Mouse (Mus musculus): ENCODE measurements at regions not wholly inside any gene's neighbourhood (a gene's known extent, or its start where the extent isn't known, plus 50 kb on each side); places are given as distances from the start of the nearest gene placed in this dataset.

DNA sequence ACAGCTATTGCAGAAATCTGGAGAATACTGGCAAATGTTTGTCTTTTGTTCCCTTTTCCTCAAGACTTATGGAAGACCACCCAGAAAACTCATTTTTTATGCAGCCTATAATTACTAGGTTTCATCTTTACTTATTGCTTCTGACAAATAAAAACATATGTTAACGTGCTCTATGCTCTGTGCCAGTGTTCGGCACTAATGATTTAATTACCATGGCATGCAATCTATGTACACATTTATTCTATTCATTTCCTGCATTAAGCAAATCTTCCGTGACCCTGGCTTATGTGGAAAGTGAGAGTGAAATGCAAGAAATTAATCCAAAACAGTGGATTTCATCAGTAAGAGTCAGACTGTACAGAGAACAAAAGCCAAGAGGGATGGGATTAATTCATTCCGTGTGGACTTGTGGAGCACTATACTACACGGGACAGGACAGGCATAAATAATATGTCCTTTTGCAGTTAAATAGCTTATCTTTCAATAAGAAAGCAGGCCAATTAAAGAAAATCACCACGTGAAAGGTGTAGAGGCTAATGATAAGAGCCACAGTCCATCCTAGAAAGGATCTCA lies 679.5 kb downstream of the Ttll7 start:
- no peak for ATAC-seq
